Mouse (Mus musculus) limb, embryonic 11.5 days (tissue): ENCODE results near the gene Dip2b. TPM values are rescaled to one million over a fixed set of nuclear protein-coding genes. Genes with fewer than 3 reads are reported as not detected.
A peak's percentile ranks its signal among the peaks of the same experiment; 100 is the strongest.

Experiments used
- ATAC-seq: fragments of 200-750 bp; cut with Nextera tagmentation; 2 replicates; pipeline ENCODE4 v1.8.0; 2017; ENCODE audit warnings: low read depth; ENCODE audit not compliant: insufficient number of reproducible peaks, low FRiP score, low TSS enrichment
- DNase-seq: peaks from one replicate; pipeline ENCODE4 v3.0.0-alpha.2; 2015; ENCODE audit warnings: low spot score
- H3K27ac ChIP-seq: fragments of 300-500 bp; sonication (generic); replicated peaks from 2 replicates; pipeline ENCODE4 v1.5.1; 2014; ENCODE audit warnings: low read depth, mild to moderate bottlenecking, low read length
- H3K27me3 ChIP-seq: fragments of 300-500 bp; sonication (generic); 2 replicates; pipeline ENCODE4 v1.6.1; 2014; ENCODE audit warnings: mild to moderate bottlenecking, low read length, mixed read lengths; ENCODE audit not compliant: control insufficient read depth, insufficient read depth
- H3K36me3 ChIP-seq: fragments of 300-500 bp; sonication (generic); 2 replicates; pipeline ENCODE4 v1.6.1; 2014; ENCODE audit warnings: mild to moderate bottlenecking, low read length, moderate library complexity, mixed read lengths; ENCODE audit not compliant: control insufficient read depth, insufficient read depth
- H3K4me1 ChIP-seq: fragments of 300-500 bp; sonication (generic); 2 replicates; pipeline ENCODE4 v1.6.1; 2014; ENCODE audit warnings: low read length, mixed read lengths; ENCODE audit not compliant: control insufficient read depth, insufficient read depth
- H3K4me2 ChIP-seq: fragments of 300-500 bp; sonication (generic); 2 replicates; pipeline ENCODE4 v1.6.1; 2014; ENCODE audit warnings: low read depth, mild to moderate bottlenecking, moderate library complexity; ENCODE audit not compliant: severe bottlenecking
- H3K4me3 ChIP-seq: fragments of 300-500 bp; sonication (generic); 2 replicates; pipeline ENCODE4 v1.5.1; 2014; ENCODE audit warnings: low read depth, low read length
- H3K9ac ChIP-seq: fragments of 300-500 bp; sonication (generic); 2 replicates; pipeline ENCODE4 v1.6.1; 2014; ENCODE audit warnings: mild to moderate bottlenecking, low read length
- H3K9me3 ChIP-seq: fragments of 300-500 bp; sonication (generic); 2 replicates; pipeline ENCODE4 v1.6.1; 2016; ENCODE audit warnings: low read length; ENCODE audit not compliant: control insufficient read depth
- WGBS: fragments of 180-500 bp; shearing (Covaris S2); extraction: QIAGEN DNeasy Blood & Tissue Kit; methylation state at CpG from one replicate; pipeline ENCODE4 v1.1.7; 2014; 5-methylcytosine and 5-hydroxymethylcytosine counted together
- polyA plus RNA-seq: library from polyadenylated mRNA; unstranded; fragments of >200 nt; fragmentation: Nextera tagmentation; extraction: Ambion mirVana; gene quantifications from 2 replicates; pipeline ENCODE4 v1.2.1, GENCODE M21; 2014

Gene Dip2b
- polyA plus RNA-seq, 1 experiment from 2014 or later, result 18.5 TPM

DNA sequence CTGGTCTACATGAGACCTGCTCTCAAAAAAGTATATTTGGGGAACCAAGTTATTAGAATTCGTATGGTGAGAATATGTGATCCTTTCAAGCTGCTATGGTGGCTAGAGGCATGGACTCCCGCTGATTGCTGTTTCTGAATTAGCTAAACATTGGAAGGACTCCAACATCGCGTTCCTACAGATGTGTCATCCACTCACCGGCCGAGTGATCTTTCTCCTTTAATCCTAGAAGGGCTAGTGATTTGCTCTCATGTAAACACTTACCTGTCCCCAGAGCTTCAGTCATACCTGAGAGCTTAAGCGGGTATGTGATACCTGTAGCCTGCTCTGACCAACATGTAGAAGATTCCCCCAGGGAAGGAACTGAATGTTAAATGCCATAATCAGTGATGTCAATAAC lies 182.5 kb downstream of the Dip2b start:
- 92% methylated on average over 7 of the region's 7 CpGs for WGBS

GRCm38 (mm10) chr15:100225381-100225780 lies 186.9 kb downstream of the Dip2b start:
- no peak for DNase-seq
- Histone ChIP-seq H3K4me1 (peaks cover 8% of the 10 kb centered on the region; the same call in 1 of the 2 replicates), H3K36me3 (no peaks in the 10 kb centered on the region; the same call in 1 of the 2 replicates), H3K27ac (no peak overlapping the region), H3K4me2 (no peak overlapping the region), H3K27me3 (no peaks in the 10 kb centered on the region), H3K9me3 (no peaks in the 10 kb centered on the region; the same call in 1 of the 2 replicates), H3K4me3 (no peak overlapping the region), H3K9ac (no peak overlapping the region)
- no peak for ATAC-seq
- 90% methylated on average over 4 of the region's 4 CpGs for WGBS

More for the DNA sequence above, 182.5 kb downstream of the Dip2b start:
- Histone ChIP-seq H3K36me3 (peaks cover 2% of the 10 kb centered on the region; the same call in 1 of the 2 replicates), H3K27ac (no peak overlapping the region), H3K4me2 (no peak overlapping the region), H3K4me3 (no peak overlapping the region), H3K4me1 (no peaks in the 10 kb centered on the region), H3K27me3 (no peaks in the 10 kb centered on the region), H3K9me3 (no peaks in the 10 kb centered on the region; the same call in 1 of the 2 replicates), H3K9ac (no peak overlapping the region)
- ATAC-seq, result no peak
- DNase-seq, result no peak

GRCm38 (mm10) chr15:100225891-100226290 lies 187.4 kb downstream of the Dip2b start:
- Histone ChIP-seq H3K36me3 (no peaks in the 10 kb centered on the region; the same call in 1 of the 2 replicates), H3K9me3 (no peaks in the 10 kb centered on the region; the same call in 1 of the 2 replicates), H3K4me1 (peaks cover 8% of the 10 kb centered on the region; the same call in 1 of the 2 replicates), H3K27me3 (no peaks in the 10 kb centered on the region), H3K9ac (no peak overlapping the region), H3K27ac (no peak overlapping the region), H3K4me3 (no peak overlapping the region), H3K4me2 (no peak overlapping the region)
- ATAC-seq, result no peak
- WGBS, result 84% methylated on average over 1 of the region's 1 CpGs
- no peak for DNase-seq

DNA sequence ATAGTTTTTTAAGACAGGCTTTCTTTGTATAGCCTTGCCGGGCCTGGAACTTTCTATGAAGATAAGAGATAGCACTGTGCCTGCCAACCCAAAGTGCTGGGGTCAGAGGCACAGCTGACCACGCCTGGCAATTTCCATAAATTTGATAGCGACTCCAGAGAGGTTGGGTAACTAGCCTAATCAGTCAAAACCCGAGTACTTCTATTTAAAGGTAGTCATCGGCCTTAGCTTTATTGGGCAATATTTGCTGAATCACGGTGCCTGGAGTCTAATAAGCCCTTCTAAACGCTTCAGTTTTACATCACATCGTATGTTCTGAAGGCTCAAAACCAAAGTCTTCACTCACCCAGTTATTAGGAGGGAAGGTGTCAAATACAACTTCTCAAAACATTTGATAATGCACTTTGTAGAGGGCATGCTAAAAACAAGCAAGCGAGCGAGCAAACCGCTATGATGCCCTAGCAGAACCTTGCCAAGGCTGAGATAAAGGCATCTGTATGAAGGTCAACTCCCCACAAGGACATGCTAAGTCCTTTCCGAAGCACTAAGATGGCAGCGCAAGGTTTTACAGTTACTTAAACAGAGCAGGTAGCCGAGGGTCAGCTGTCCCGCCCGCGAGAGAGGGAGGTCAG lies 188.7 kb downstream of the Dip2b start:
- 6% methylated on average over 17 of the region's 17 CpGs for WGBS
- peak; percentile 33 for DNase-seq
- ATAC-seq, result peak; percentile 49; the same call in 1 of the 2 replicates
- Histone ChIP-seq H3K9ac (peak overlapping the region; percentile 99), H3K9me3 (no peaks in the 10 kb centered on the region; the same call in 1 of the 2 replicates), H3K4me2 (peak overlapping the region; percentile 69), H3K36me3 (no peaks in the 10 kb centered on the region; the same call in 1 of the 2 replicates), H3K4me1 (peaks cover 8% of the 10 kb centered on the region; the same call in 1 of the 2 replicates), H3K4me3 (peak overlapping the region; percentile 81), H3K27me3 (no peaks in the 10 kb centered on the region), H3K27ac (peak overlapping the region; percentile 100)

DNA sequence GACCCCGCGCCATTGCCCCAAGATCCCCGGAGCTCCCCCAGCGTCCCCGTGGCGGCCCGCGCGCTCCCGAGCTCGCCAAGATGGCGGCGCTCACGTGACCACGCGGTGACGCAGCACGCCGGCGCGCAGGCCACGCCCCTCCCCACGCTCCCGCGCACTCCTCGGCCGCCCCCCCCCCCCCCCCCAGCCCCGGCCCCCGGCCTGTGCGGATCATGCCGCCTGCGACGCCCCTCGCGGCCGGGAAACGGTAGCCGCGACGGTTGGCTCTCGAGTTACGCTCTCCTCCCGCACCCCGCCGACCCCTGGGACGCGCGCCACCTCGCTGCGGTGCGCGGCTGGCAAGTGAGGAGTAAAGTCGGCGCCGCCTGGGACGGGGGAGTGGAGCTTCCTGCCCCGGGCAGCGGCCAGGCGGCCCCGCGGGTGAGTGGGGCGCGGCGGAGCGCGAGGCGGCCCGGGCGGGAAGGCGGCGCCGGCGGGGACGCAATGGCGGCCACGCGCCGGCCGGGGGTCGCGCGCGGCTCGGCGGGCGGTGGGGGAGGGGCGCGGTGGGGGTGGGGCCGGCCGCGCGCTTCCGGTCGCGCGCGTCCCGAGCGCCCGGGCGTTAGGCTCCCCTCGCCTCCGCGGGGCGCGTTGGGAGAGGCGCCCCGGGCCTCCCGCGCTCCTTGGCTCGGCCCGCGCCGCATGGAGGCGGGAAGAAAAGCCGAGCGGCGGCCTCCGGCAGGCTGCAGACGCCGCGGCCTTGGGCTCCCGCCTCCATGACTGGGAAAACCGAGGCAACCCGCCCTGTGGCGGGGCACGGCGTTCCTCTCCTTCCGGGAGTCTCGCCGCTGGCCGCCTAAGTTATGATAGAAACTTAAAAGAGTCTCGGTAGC lies 189.4 kb downstream of the Dip2b start, which contains the start of gene Atf1:
Gene Atf1 (plus strand): TSS at position 157 of the 872 bp plus-strand sequence.
- peaks cover 8% of the 10 kb centered on the region; the same call in 1 of the 2 replicates for H3K4me1 ChIP-seq
- peaks cover 2% of the 10 kb centered on the region; the same call in 1 of the 2 replicates for H3K36me3 ChIP-seq
- H3K4me3 ChIP-seq, result peak within 1 kb of the TSS; percentile 81
- H3K4me2 ChIP-seq, result peak within 1 kb of the TSS; percentile 69
- under 1% methylated on average over 89 of the region's 133 CpGs for WGBS
- H3K9ac ChIP-seq, result peak within 1 kb of the TSS; percentile 99
- ATAC-seq (peak; percentile 79), DNase-seq (peak; percentile 95)
- H3K27ac ChIP-seq, result peak within 1 kb of the TSS; percentile 100
- no peaks in the 10 kb centered on the region for H3K27me3 ChIP-seq
- no peaks in the 10 kb centered on the region; the same call in 1 of the 2 replicates for H3K9me3 ChIP-seq

- Histone ChIP-seq H3K4me3 (peak overlapping the region; percentile 81), H3K4me1 (peaks cover 8% of the 10 kb centered on the region; the same call in 1 of the 2 replicates), H3K9ac (peak overlapping the region; percentile 99), H3K9me3 (no peaks in the 10 kb centered on the region), H3K36me3 (peaks cover 5% of the 10 kb centered on the region), H3K27me3 (no peaks in the 10 kb centered on the region), H3K27ac (peak overlapping the region; percentile 100), H3K4me2 (peak overlapping the region; percentile 69)
- ATAC-seq (peak; percentile 45; the same call in 1 of the 2 replicates), DNase-seq (no peak)
- WGBS, result 12% methylated on average over 16 of the region's 16 CpGs
Observed at GRCm38 (mm10) chr15:100228535-100229336, 190.3 kb downstream of the Dip2b start.

GRCm38 (mm10) chr15:100230655-100231054 lies 192.2 kb downstream of the Dip2b start:
- Histone ChIP-seq H3K27ac (no peak overlapping the region), H3K9ac (no peak overlapping the region), H3K36me3 (peaks cover 13% of the 10 kb centered on the region), H3K4me2 (no peak overlapping the region), H3K4me1 (peaks cover 8% of the 10 kb centered on the region; the same call in 1 of the 2 replicates), H3K9me3 (no peaks in the 10 kb centered on the region), H3K27me3 (no peaks in the 10 kb centered on the region), H3K4me3 (no peak overlapping the region)
- ATAC-seq (no peak), DNase-seq (no peak)
- 75% methylated on average over 1 of the region's 1 CpGs for WGBS
